Mouse (Mus musculus) spleen, adult 2 months (tissue): ENCODE data around the gene Palm3.

Experiments
- CTCF ChIP-seq: fragments of 200-500 bp; IDR thresholded peaks from 2 replicates; pipeline ENCODE4 v1.5.1; 2011; ENCODE audit warnings: mild to moderate bottlenecking, inconsistent platforms; ENCODE audit not compliant: insufficient read depth, insufficient read length, insufficient replicate concordance; ENCODE audit errors: extremely low read depth
- POLR2A ChIP-seq: fragments of 200-500 bp; IDR thresholded peaks from 2 replicates; pipeline ENCODE4 v1.6.1; 2011; ENCODE audit warnings: low read depth, low read length, inconsistent platforms

DNA sequence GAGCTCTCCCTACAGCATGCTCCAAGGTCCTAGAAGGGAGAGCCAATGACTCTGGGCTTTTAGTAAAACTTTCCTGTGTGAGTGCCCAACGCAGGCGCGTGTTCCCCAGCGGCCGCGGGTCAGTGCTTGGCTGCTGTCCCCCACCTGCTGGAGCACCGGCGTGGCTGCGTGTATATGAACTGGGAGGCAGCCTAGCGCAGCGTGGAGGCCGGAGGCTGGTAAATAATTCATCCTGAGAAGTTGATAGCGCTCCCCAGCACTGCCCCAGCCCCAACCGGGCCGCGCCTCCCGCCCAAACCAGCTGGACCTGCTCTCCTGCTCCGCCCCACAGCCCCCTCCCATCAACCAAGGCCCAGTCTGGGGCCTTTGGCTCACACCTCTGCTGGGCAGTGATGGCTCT, at the start of gene Palm3:
- TF ChIP-seq CTCF (no peak), POLR2A (no peak)
